Mouse (Mus musculus): ENCODE data around the gene Snx1. TPM values are rescaled to one million over a fixed set of nuclear protein-coding genes. Genes with fewer than 3 reads are reported as not detected.

Snx1 gene
- polyA plus RNA-seq, 1 experiment: 131 TPM

- no peak for DNase-seq (ENCODE audit: low read depth)
Measured at GRCm38 (mm10) chr9:66088411-66088810, 38.0 kb downstream of the Snx1 start.

GRCm38 (mm10) chr9:66087062-66087461 is 39.3 kb downstream of the Snx1 start:
- no peak for DNase-seq (ENCODE audit: low read depth)

- no peak for DNase-seq (ENCODE audit: low read depth)
Measured at GRCm38 (mm10) chr9:66084171-66084570, 42.2 kb downstream of the Snx1 start.

- no peak for DNase-seq (ENCODE audit: low read depth)
Measured at GRCm38 (mm10) chr9:66081999-66082398, 44.4 kb downstream of the Snx1 start.

- DNase-seq (ENCODE audit: low read depth): no peak
Measured at GRCm38 (mm10) chr9:66080804-66081459, 45.5 kb downstream of the Snx1 start.

GRCm38 (mm10) chr9:66078493-66078892 is 47.9 kb downstream of the Snx1 start:
- DNase-seq (ENCODE audit: low read depth): no peak

- no peak for DNase-seq (ENCODE audit: low read depth)
Measured at GRCm38 (mm10) chr9:66078072-66078471, 48.3 kb downstream of the Snx1 start.

- no peak for DNase-seq (ENCODE audit: low read depth)
Measured at GRCm38 (mm10) chr9:66072754-66073153, 53.6 kb downstream of the Snx1 start.

GRCm38 (mm10) chr9:66070151-66070550 is 56.2 kb downstream of the Snx1 start:
- no peak for DNase-seq (ENCODE audit: low read depth)

GRCm38 (mm10) chr9:66069583-66069982 is 56.8 kb downstream of the Snx1 start, which contains the start of gene Snx22:
Snx22 (minus strand) TSS chr9:66069719.
- DNase-seq (ENCODE audit: low read depth): no peak

- no peak for DNase-seq (ENCODE audit: low read depth)
Measured at GRCm38 (mm10) chr9:66068971-66069391, 57.4 kb downstream of the Snx1 start.

- DNase-seq (ENCODE audit: low read depth): no peak
Measured at GRCm38 (mm10) chr9:66068056-66068455, 58.3 kb downstream of the Snx1 start.

- DNase-seq (ENCODE audit: low read depth): no peak
Measured at GRCm38 (mm10) chr9:66067542-66067941, 58.8 kb downstream of the Snx1 start.

- no peak for DNase-seq (ENCODE audit: low read depth)
Measured at GRCm38 (mm10) chr9:66066791-66067190, 59.6 kb downstream of the Snx1 start.

- no peak for DNase-seq (ENCODE audit: low read depth)
Measured at GRCm38 (mm10) chr9:66064316-66064715, 62.1 kb downstream of the Snx1 start.

- no peak for DNase-seq (ENCODE audit: low read depth)
Measured at GRCm38 (mm10) chr9:66063446-66063845, 62.9 kb downstream of the Snx1 start.

- DNase-seq (ENCODE audit: low read depth): no peak
Measured at GRCm38 (mm10) chr9:66061656-66062055, 64.7 kb downstream of the Snx1 start.

GRCm38 (mm10) chr9:66060986-66061385 is 65.4 kb downstream of the Snx1 start:
- DNase-seq (ENCODE audit: low read depth): no peak

- no peak for DNase-seq (ENCODE audit: low read depth)
Measured at GRCm38 (mm10) chr9:66060308-66060647, 66.1 kb downstream of the Snx1 start.

GRCm38 (mm10) chr9:66059583-66060307 is 66.6 kb downstream of the Snx1 start, which contains the start of gene Ppib:
Ppib (plus strand) TSS chr9:66060222.
- peak; percentile 60 for DNase-seq (ENCODE audit: low read depth)

- DNase-seq (ENCODE audit: low read depth): no peak
Measured at GRCm38 (mm10) chr9:66053620-66054019, 72.8 kb downstream of the Snx1 start.

- DNase-seq (ENCODE audit: low read depth): no peak
Measured at GRCm38 (mm10) chr9:66052731-66053130, 73.7 kb downstream of the Snx1 start.

GRCm38 (mm10) chr9:66051493-66051892 is 74.9 kb downstream of the Snx1 start:
- DNase-seq (ENCODE audit: low read depth): no peak

Data from gonadal fat pad, adult 2 months (tissue).